Mouse (Mus musculus): ENCODE data around the gene Arl2bp.

Gene Arl2bp

GRCm38 (mm10) chr8:94695341-94695993, 29.1 kb downstream of the Arl2bp start:
- in situ Hi-C loops (cut with MboI, MseI): no loop called here

- in situ Hi-C loops (cut with MboI, MseI): no loop called here
Observed at GRCm38 (mm10) chr8:94695994-94696384, 29.6 kb downstream of the Arl2bp start, which contains the start of gene Pllp. Gene Pllp (minus strand): TSS chr8:94696278.

- in situ Hi-C loops (cut with MboI, MseI): no loop called here
Observed at GRCm38 (mm10) chr8:94696566-94696965, 30.2 kb downstream of the Arl2bp start.

DNA sequence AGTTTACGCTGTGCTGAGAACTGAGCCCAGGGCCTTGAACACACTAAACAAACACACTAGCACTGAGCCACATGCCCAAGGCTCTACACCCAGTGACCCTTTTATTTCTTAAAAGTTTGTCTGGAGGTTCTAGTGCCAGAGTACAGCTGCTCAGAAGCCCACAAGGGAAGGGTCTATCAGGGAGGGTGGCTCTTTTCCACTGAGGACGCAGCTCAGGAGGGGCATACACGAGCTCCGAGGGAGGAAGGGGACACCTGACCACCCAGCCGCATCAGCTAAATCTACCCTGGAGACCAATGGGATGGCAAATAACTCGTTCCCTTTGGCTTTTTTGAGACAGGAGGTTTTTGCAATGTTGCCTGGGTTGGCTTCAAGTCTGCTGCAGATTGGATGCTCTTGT, 31.6 kb downstream of the Arl2bp start:
- in situ Hi-C loops (cut with MboI, MseI): no loop called here

- in situ Hi-C loops (cut with MboI, MseI): no loop called here
Observed at GRCm38 (mm10) chr8:94699366-94699765, 33.0 kb downstream of the Arl2bp start.

GRCm38 (mm10) chr8:94700421-94700935, 34.1 kb downstream of the Arl2bp start:
- in situ Hi-C loops (cut with MboI, MseI): no loop called here

- in situ Hi-C loops (cut with MboI, MseI): no loop called here
Observed at GRCm38 (mm10) chr8:94702156-94702555, 35.8 kb downstream of the Arl2bp start.

GRCm38 (mm10) chr8:94702844-94703813, 36.7 kb downstream of the Arl2bp start:
- in situ Hi-C loops (cut with MboI, MseI): no loop called here

DNA sequence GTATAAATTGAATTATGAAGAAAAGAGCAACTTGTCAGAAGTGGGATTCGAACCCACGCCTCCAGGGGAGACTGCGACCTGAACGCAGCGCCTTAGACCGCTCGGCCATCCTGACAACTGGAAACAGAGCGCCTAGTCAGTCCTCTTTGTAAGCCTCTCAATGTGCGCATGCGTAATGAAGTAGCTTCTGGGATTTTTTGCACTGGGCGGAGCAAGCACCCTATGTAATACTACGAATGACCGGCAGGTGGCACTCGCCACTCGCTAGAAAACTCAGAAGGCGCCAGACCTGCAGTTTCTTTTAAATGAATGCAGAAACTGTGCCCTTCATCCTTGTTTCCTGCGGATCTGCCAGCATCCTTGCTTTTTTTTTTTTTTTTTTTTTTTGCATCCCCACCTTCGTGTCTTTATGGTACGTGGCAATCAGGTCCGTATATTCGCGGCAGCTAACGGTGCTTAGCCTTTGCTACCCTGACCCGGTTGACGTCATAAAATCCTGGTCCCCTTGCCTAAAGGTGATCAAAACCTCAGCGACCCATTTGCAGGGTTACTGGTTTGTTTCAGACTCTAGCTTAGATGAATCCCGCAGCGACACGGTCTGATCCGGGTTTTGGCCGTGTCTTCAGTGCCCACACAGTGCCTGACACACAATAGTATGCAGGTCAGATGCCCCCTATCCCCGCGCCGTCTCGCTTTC, 37.7 kb downstream of the Arl2bp start:
- in situ Hi-C loops (cut with MboI, MseI): no loop called here

- in situ Hi-C loops (cut with MboI, MseI): no loop called here
Observed at GRCm38 (mm10) chr8:94704669-94704984, 38.2 kb downstream of the Arl2bp start.

DNA sequence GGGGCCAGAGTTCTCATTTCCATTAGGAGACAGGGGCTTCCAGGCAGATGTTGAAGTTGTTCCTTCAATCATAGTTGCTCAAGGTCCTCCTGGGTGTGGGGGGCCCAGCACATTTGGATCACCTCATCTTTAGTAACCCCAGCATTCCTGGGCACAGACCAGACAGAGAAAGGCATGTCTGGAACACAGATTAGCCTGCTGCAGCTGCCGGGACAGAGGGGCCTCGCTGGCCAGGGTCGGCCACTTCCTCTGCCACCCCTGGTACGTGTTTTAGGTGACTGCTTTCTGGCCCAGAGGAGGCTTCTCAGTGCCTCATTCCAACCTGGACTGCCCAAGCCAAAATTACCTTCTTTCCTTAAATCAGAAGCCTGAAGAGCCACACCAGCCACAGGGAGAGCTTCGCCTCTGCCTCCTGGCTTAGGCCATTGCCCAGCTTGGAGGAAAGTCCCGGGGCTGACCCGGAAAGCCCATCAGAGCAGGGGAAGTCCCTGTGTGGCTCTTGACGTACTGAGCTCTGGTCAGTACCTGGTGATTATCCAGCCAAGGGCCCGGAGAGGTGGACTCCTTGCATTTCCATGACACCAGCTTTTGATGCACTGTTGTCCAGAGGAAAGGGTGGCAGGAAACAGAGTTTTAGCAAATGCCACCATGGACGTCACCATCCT, 39.3 kb downstream of the Arl2bp start:
- in situ Hi-C loops (cut with MboI, MseI): loop anchor here (5.0 kb wide), 1 partner anchor 102 kb away; no protein-coding TSS in a partner anchor

- in situ Hi-C loops (cut with MboI, MseI): loop anchor here (5.0 kb wide), 1 partner anchor 100 kb away; no protein-coding TSS in a partner anchor
Observed at GRCm38 (mm10) chr8:94706732-94707395, 40.5 kb downstream of the Arl2bp start.

- in situ Hi-C loops (cut with MboI, MseI): no loop called here
Observed at GRCm38 (mm10) chr8:94710336-94710735, 43.9 kb downstream of the Arl2bp start.

GRCm38 (mm10) chr8:94711160-94711718, 44.8 kb downstream of the Arl2bp start:
- in situ Hi-C loops (cut with MboI, MseI): no loop called here

- in situ Hi-C loops (cut with MboI, MseI): no loop called here
Observed at GRCm38 (mm10) chr8:94714556-94714955, 48.2 kb downstream of the Arl2bp start.

DNA sequence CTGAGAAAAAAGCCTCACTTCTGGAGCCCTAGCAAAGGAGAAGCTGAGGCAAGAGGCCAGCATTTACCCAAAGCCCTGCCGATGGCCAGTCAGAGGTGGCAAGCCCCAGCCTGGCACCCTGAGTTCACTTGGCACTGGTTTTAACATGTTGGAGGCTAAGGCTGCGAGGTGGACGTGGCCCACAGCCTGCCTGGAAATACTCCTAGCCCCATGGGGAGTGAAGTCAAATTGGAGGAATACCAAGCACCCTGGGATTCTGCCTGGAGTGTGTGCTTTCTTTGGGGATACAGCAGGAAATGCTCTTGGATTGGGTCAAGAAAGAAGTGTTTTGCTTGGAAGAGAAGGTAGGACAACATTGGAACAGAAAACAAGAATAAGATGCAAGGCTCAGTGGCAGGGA, 49.5 kb downstream of the Arl2bp start:
- in situ Hi-C loops (cut with MboI, MseI): no loop called here

GRCm38 (mm10) chr8:94716841-94717240, 50.4 kb downstream of the Arl2bp start:
- in situ Hi-C loops (cut with MboI, MseI): no loop called here

All from regulatory T cell (primary cell).